Mouse (Mus musculus) olfactory bulb, adult 2 months (tissue): ENCODE data around the gene Gm20812. TPM values are rescaled to one million over a fixed set of nuclear protein-coding genes. Genes with fewer than 3 reads are reported as not detected.
"Not testable (repeated sequence)": the region's sequence is repeated elsewhere in the genome, so short reads cannot be mapped to it uniquely, and the experiment has no call there.

Experiments used
- H3K27ac ChIP-seq: fragments of 200-500 bp; 2 replicates; pipeline ENCODE4 v1.5.1; 2012; ENCODE audit warnings: low read depth, low read length; ENCODE audit not compliant: insufficient read depth
- H3K4me1 ChIP-seq: fragments of 200-500 bp; 2 replicates; pipeline ENCODE4 v1.6.1; 2012; ENCODE audit warnings: low read length; ENCODE audit not compliant: control insufficient read depth, insufficient read depth
- H3K4me3 ChIP-seq: fragments of 200-500 bp; 2 replicates; pipeline ENCODE4 v1.5.1; 2012; ENCODE audit warnings: mild to moderate bottlenecking, low read depth, low read length, moderate library complexity; ENCODE audit not compliant: insufficient read depth
- WGBS: fragments of 180-500 bp; shearing (Covaris S2); methylation state at CpG from one replicate; pipeline ENCODE4 v1.1.7; 2018; 5-methylcytosine and 5-hydroxymethylcytosine counted together
- polyA plus RNA-seq: library from polyadenylated mRNA; stranded (reverse); fragments of >200 nt; gene quantifications from 2 replicates; pipeline ENCODE4 v1.2.4, GENCODE M21; 2012; ENCODE audit warnings: low replicate concordance; ENCODE audit not compliant: missing spikeins, insufficient read depth, insufficient read length

The Gm20812 gene
- not detected in 2 replicates for polyA plus RNA-seq

- H3K27ac ChIP-seq, H3K4me3 ChIP-seq, H3K4me1 ChIP-seq: not testable (repeated sequence)
- no CpG with 5 or more reads among the region's 3 CpGs for WGBS
Measured at GRCm38 (mm10) chrY:12381681-12382080, at the start of gene Gm20812. Gm20812 (plus strand) TSS chrY:12381981.

Other genes with a start within 250 kb of the Gm20812 start
- not detected in 2 replicates for gene Gm29554, start 108.0 kb upstream of the Gm20812 start, polyA plus RNA-seq